Comparison of ENCODE assay signal across 8 mouse cellular contexts in genomic region chr5:124327510-124328364, GRCm38 (mm10). TPM values are rescaled to one million over a fixed set of nuclear protein-coding genes. Genes with fewer than 3 reads are reported as not detected.
A peak's percentile ranks its signal among the peaks of the same experiment; 100 is the strongest.
DNase-seq lines count a peak whose midpoint lies in the region; ATAC-seq and TF ChIP-seq lines count a peak whose summit lies in the region.

Gene Mphosph9, minus strand, starts transcription at chr5:124327972.
Gene 2810006K23Rik, plus strand, starts transcription at chr5:124328089.

- peak within 1 kb of the TSS; percentile 56 for H3K4me3 ChIP-seq in heart, embryonic 12.5 days
- H3K4me3 ChIP-seq in kidney, postnatal 0 days (replicated peaks; ENCODE audit: low read depth, low read length) = peak within 1 kb of the TSS; percentile 57
- H3K4me3 ChIP-seq in liver, embryonic 11.5 days (ENCODE audit: low read depth, low read length) = peak within 1 kb of the TSS; percentile 64
- H3K4me3 ChIP-seq in stomach, embryonic 14.5 days (ENCODE audit: low read depth, low read length) = peak within 1 kb of the TSS; percentile 47

- under 1% methylated on average over 72 of the region's 72 CpGs for WGBS in heart, embryonic 12.5 days
- under 1% methylated on average over 72 of the region's 72 CpGs for WGBS in kidney, postnatal 0 days
- under 1% methylated on average over 72 of the region's 72 CpGs for WGBS in liver, embryonic 11.5 days
- under 1% methylated on average over 72 of the region's 72 CpGs for WGBS in stomach, embryonic 14.5 days

- H3K9me3 ChIP-seq in heart, embryonic 12.5 days (replicated peaks) = no peaks in the 10 kb centered on the region
- H3K9me3 ChIP-seq in kidney, postnatal 0 days (replicated peaks; ENCODE audit: low read length) = no peaks in the 10 kb centered on the region
- H3K9me3 ChIP-seq in liver, embryonic 11.5 days (ENCODE audit: control insufficient read depth, low read length) = no peaks in the 10 kb centered on the region
- H3K9me3 ChIP-seq in stomach, embryonic 14.5 days (ENCODE audit: control insufficient read depth, low read depth, low read length) = no peaks in the 10 kb centered on the region

- H3K4me2 ChIP-seq in heart, embryonic 12.5 days = peak within 1 kb of the TSS; percentile 75
- H3K4me2 ChIP-seq in kidney, postnatal 0 days (ENCODE audit: low read length) = peak within 1 kb of the TSS; percentile 89
- H3K4me2 ChIP-seq in liver, embryonic 11.5 days = peak within 1 kb of the TSS; percentile 96
- H3K4me2 ChIP-seq in stomach, embryonic 14.5 days (replicated peaks; ENCODE audit: low read depth, low read length) = peak within 1 kb of the TSS; percentile 62

- peak within 1 kb of the TSS; percentile 89 for H3K27ac ChIP-seq in heart, embryonic 12.5 days (ENCODE audit: poor library complexity, severe bottlenecking)
- peak within 1 kb of the TSS; percentile 91 for H3K27ac ChIP-seq in kidney, postnatal 0 days
- peak within 1 kb of the TSS; percentile 84 for H3K27ac ChIP-seq in liver, embryonic 11.5 days (ENCODE audit: low read depth, low read length)
- peak within 1 kb of the TSS; percentile 92 for H3K27ac ChIP-seq in stomach, embryonic 14.5 days (ENCODE audit: low read length)

- H3K4me1 ChIP-seq in heart, embryonic 12.5 days (replicated peaks) = peaks cover 14% of the 10 kb centered on the region
- 0 out of 2 replicates have a peak, but pooled peaks cover 10% of the 10 kb centered on the region for H3K4me1 ChIP-seq in kidney, postnatal 0 days (replicated peaks; ENCODE audit: insufficient read depth, low read length)
- H3K4me1 ChIP-seq in liver, embryonic 11.5 days (replicated peaks; ENCODE audit: control insufficient read depth, insufficient read depth, low read length) = peaks cover 15% of the 10 kb centered on the region
- H3K4me1 ChIP-seq in stomach, embryonic 14.5 days (ENCODE audit: control insufficient read depth, insufficient read depth, low read length) = 0 out of 2 replicates have a peak, but pooled peaks cover 7% of the 10 kb centered on the region

- H3K9ac ChIP-seq in heart, embryonic 12.5 days = peak within 1 kb of the TSS; percentile 77
- peak within 1 kb of the TSS; percentile 68 for H3K9ac ChIP-seq in kidney, postnatal 0 days (ENCODE audit: low read depth, low read length)
- H3K9ac ChIP-seq in liver, embryonic 11.5 days (ENCODE audit: low read depth, low read length) = peak within 1 kb of the TSS; percentile 79
- H3K9ac ChIP-seq in stomach, embryonic 14.5 days (replicated peaks; ENCODE audit: low read depth, low read length) = peak within 1 kb of the TSS; percentile 41

- DNase-seq in CD4-positive helper T cell, adult 2 months (ENCODE audit: low read depth, low spot score) = peak; percentile 100
- peak; percentile 99 for DNase-seq in brain, embryonic 18.5 days (ENCODE audit: low read depth, low spot score)
- peak; percentile 100 for DNase-seq in kidney, postnatal 0 days (ENCODE audit: low spot score)
- peak; percentile 99 for DNase-seq in liver, embryonic 11.5 days (ENCODE audit: low spot score)
- peak; percentile 100 for DNase-seq in naive thymus-derived CD4-positive, alpha-beta T cell, adult 2 months (ENCODE audit: low read depth)

- H3K36me3 ChIP-seq in heart, embryonic 12.5 days = peaks cover 13% of the 10 kb centered on the region
- no peaks in the 10 kb centered on the region for H3K36me3 ChIP-seq in kidney, postnatal 0 days (ENCODE audit: insufficient read depth, low read length)
- H3K36me3 ChIP-seq in liver, embryonic 11.5 days (ENCODE audit: control insufficient read depth, insufficient read depth, low read length) = no peaks in the 10 kb centered on the region
- H3K36me3 ChIP-seq in stomach, embryonic 14.5 days (ENCODE audit: control insufficient read depth, insufficient read depth, low read length) = no peaks in the 10 kb centered on the region

- ATAC-seq in erythroid progenitor cell, adult 5-6 weeks (replicated peaks; ENCODE audit: low FRiP score, poor library complexity, severe bottlenecking) = peak; percentile 88
- ATAC-seq in heart, embryonic 12.5 days (ENCODE audit: insufficient number of reproducible peaks, low FRiP score) = peak; percentile 98
- ATAC-seq in kidney, postnatal 0 days (replicated peaks; ENCODE audit: low FRiP score, low read depth) = peak; percentile 98
- ATAC-seq in liver, embryonic 11.5 days (replicated peaks; ENCODE audit: low FRiP score) = peak; percentile 98
- ATAC-seq in stomach, embryonic 14.5 days (ENCODE audit: insufficient number of reproducible peaks, insufficient read depth, low FRiP score, low read depth) = peak; percentile 98

- TF ChIP-seq CTCF in kidney, postnatal 0 days (IDR thresholded peaks at IDR 0.05; ENCODE audit: low read depth) = no peak; the same call in 1 of the 2 replicates

- no peaks in the 10 kb centered on the region for H3K27me3 ChIP-seq in heart, embryonic 12.5 days (replicated peaks)
- H3K27me3 ChIP-seq in kidney, postnatal 0 days (ENCODE audit: insufficient read depth, low read length) = no peaks in the 10 kb centered on the region
- H3K27me3 ChIP-seq in liver, embryonic 11.5 days (replicated peaks; ENCODE audit: control insufficient read depth, insufficient read depth, low read length) = no peaks in the 10 kb centered on the region
- H3K27me3 ChIP-seq in stomach, embryonic 14.5 days (ENCODE audit: control insufficient read depth, insufficient read depth, low read length) = no peaks in the 10 kb centered on the region

RNA-seq across cellular contexts. Expression of gene Mphosph9, which starts in this region (rescaled TPM):
- total RNA-seq in erythroid progenitor cell, adult 5-6 weeks (2015; ENCODE audit: low replicate concordance) = 39.0 and 47.6 TPM in 2 replicates
- total RNA-seq in erythroid progenitor cell, adult 5-6 weeks (2017; ENCODE audit: low replicate concordance) = 54.2 and 56.6 TPM in 2 replicates
- polyA plus RNA-seq in heart, embryonic 12.5 days (2016; fragmentation: Nextera tagmentation; extraction: Ambion mirVana) = 13.4 and 14.8 TPM in 2 replicates
- polyA plus RNA-seq in kidney, postnatal 0 days (2015; fragmentation: Nextera tagmentation; extraction: Ambion mirVana) = 5.2 and 6.0 TPM in 2 replicates
- 12.6 and 13.1 TPM in 2 replicates for polyA plus RNA-seq in liver, embryonic 11.5 days (2014; fragmentation: Nextera tagmentation; extraction: Ambion mirVana)
- polyA plus RNA-seq in stomach, embryonic 14.5 days (2014; fragmentation: Nextera tagmentation; extraction: Ambion mirVana) = 18.3 and 20.2 TPM in 2 replicates

RNA-seq across cellular contexts. Expression of gene 2810006K23Rik, which starts in this region (rescaled TPM):
- 2.9 and 8.4 TPM in 2 replicates for total RNA-seq in erythroid progenitor cell, adult 5-6 weeks (2015; ENCODE audit: low replicate concordance)
- 5.1 and 6.2 TPM in 2 replicates for total RNA-seq in erythroid progenitor cell, adult 5-6 weeks (2017; ENCODE audit: low replicate concordance)
- polyA plus RNA-seq in heart, embryonic 12.5 days (2016; fragmentation: Nextera tagmentation; extraction: Ambion mirVana) = 18.2 and 19.4 TPM in 2 replicates
- 12.0 and 13.9 TPM in 2 replicates for polyA plus RNA-seq in kidney, postnatal 0 days (2015; fragmentation: Nextera tagmentation; extraction: Ambion mirVana)
- polyA plus RNA-seq in liver, embryonic 11.5 days (2014; fragmentation: Nextera tagmentation; extraction: Ambion mirVana) = 14.6 and 15.5 TPM in 2 replicates
- 9.1 and 10.8 TPM in 2 replicates for polyA plus RNA-seq in stomach, embryonic 14.5 days (2014; fragmentation: Nextera tagmentation; extraction: Ambion mirVana)

Comparison
In these comparisons a context has a peak if more than half of its experiments do, and no peak if none do; other contexts are left out.
1. Peak in every context shown above with its lines: DNase-seq, ATAC-seq, H3K4me3 ChIP-seq and H3K27ac ChIP-seq.